Mouse (Mus musculus): ENCODE results near the gene Ints5.

- TF ChIP-seq CTCF (IDR thresholded peaks at IDR 0.05; ENCODE audit: extremely low read depth, insufficient read depth, insufficient read length, insufficient replicate concordance) (peak; percentile 21; the same call in 1 of the 2 replicates), POLR2A (IDR thresholded peaks at IDR 0.05; ENCODE audit: low read depth, low read length) (no peak)
These were observed 48.3 kb upstream of the Ints5 start for GRCm38 (mm10) chr19:8844371-8845129.

Data from spleen, adult 2 months (tissue).